Mouse (Mus musculus): ENCODE measurements around the gene Lta.

Lta gene

GRCm38 (mm10) chr17:35157254-35157653 lies 47.9 kb downstream of the Lta start:
- no peak for DNase-seq (ENCODE audit: low spot score)

GRCm38 (mm10) chr17:35156461-35157200 lies 48.5 kb downstream of the Lta start:
- no peak for DNase-seq (ENCODE audit: low spot score)

- no peak for DNase-seq (ENCODE audit: low spot score)
Observed at GRCm38 (mm10) chr17:35155451-35155850, 49.7 kb downstream of the Lta start.

GRCm38 (mm10) chr17:35154616-35155015 lies 50.5 kb downstream of the Lta start:
- no peak for DNase-seq (ENCODE audit: low spot score)

GRCm38 (mm10) chr17:35153931-35154330 lies 51.2 kb downstream of the Lta start:
- DNase-seq (ENCODE audit: low spot score) = no peak

Data from lung, postnatal 25 days (tissue).